Mouse (Mus musculus) E14TG2a.4 (cell line): Measurements from ENCODE around the gene Tmprss6.

Experiments
- CTCF ChIP-seq: conservative IDR thresholded peaks from 2 replicates; pipeline ENCODE4 v1.5.1; 2014; ENCODE audit warnings: low read length
- NANOG ChIP-seq: IDR thresholded peaks from 2 replicates; pipeline ENCODE4 v1.6.1; 2014; ENCODE audit warnings: borderline replicate concordance, low read length, mixed read lengths
- POU5F1 ChIP-seq: IDR thresholded peaks from 2 replicates; pipeline ENCODE4 v1.6.1; 2014; ENCODE audit warnings: low read length, borderline replicate concordance

GRCm38 (mm10) chr15:78405098-78405497 is 63.3 kb downstream of the Tmprss6 start:
- TF ChIP-seq CTCF: no peak
- no peak for TF ChIP-seq NANOG
- TF ChIP-seq POU5F1: no peak
